Mouse (Mus musculus) intestine, postnatal 0 days (tissue): ENCODE data around the gene Epha4. TPM values are rescaled to one million over a fixed set of nuclear protein-coding genes. Genes with fewer than 3 reads are reported as not detected.

Experiments used
- ATAC-seq: fragments of 200-750 bp; cut with Nextera tagmentation; 2 replicates; pipeline ENCODE4 v1.8.0; 2017; ENCODE audit warnings: mild to moderate bottlenecking, moderate TSS enrichment, moderate library complexity
- H3K27ac ChIP-seq: fragments of 300-500 bp; sonication (generic); 2 replicates; pipeline ENCODE4 v1.5.1; 2014; ENCODE audit warnings: mild to moderate bottlenecking, low read depth, low read length, moderate library complexity
- H3K27me3 ChIP-seq: fragments of 300-500 bp; sonication (generic); replicated peaks from 2 replicates; pipeline ENCODE4 v1.6.1; 2014; ENCODE audit warnings: low read length, mixed read lengths; ENCODE audit not compliant: control insufficient read depth, insufficient read depth
- H3K36me3 ChIP-seq: fragments of 300-500 bp; sonication (generic); 2 replicates; pipeline ENCODE4 v1.6.1; 2014; ENCODE audit warnings: mild to moderate bottlenecking, moderate library complexity; ENCODE audit not compliant: control insufficient read depth, insufficient read depth
- H3K4me1 ChIP-seq: fragments of 300-500 bp; sonication (generic); replicated peaks from 2 replicates; pipeline ENCODE4 v1.6.1; 2014; ENCODE audit warnings: antibody characterized with exemption, low read length, mixed read lengths; ENCODE audit not compliant: control insufficient read depth, insufficient read depth
- H3K4me2 ChIP-seq: fragments of 300-500 bp; sonication (generic); replicated peaks from 2 replicates; pipeline ENCODE4 v1.6.1; 2014; ENCODE audit warnings: low read depth, mild to moderate bottlenecking, moderate library complexity
- H3K4me3 ChIP-seq: fragments of 300-500 bp; sonication (generic); 2 replicates; pipeline ENCODE4 v1.5.1; 2014; ENCODE audit warnings: low read depth, low read length
- H3K9ac ChIP-seq: fragments of 300-500 bp; sonication (generic); 2 replicates; pipeline ENCODE4 v1.6.1; 2014; ENCODE audit warnings: mild to moderate bottlenecking, low read depth, low read length
- H3K9me3 ChIP-seq: fragments of 300-500 bp; sonication (generic); 2 replicates; pipeline ENCODE4 v1.6.1; 2016; ENCODE audit warnings: mixed run types; ENCODE audit not compliant: control insufficient read depth
- CTCF ChIP-seq: sonication (generic); IDR thresholded peaks from 2 replicates; pipeline ENCODE4 v1.5.1; 2016; ENCODE audit warnings: low read depth, mild to moderate bottlenecking, control low read depth, antibody characterized with exemption, moderate library complexity
- WGBS: fragments of 180-500 bp; shearing (Covaris S2); extraction: QIAGEN DNeasy Blood & Tissue Kit; methylation state at CpG from one replicate; pipeline ENCODE4 v1.1.7; 2014; 5-methylcytosine and 5-hydroxymethylcytosine counted together
- microRNA-seq: library from miRNA; unstranded; fragments of <30 nt; microRNA quantifications from one replicate; pipeline ENCODE4, GENCODE M21; 2016
- polyA plus RNA-seq: library from polyadenylated mRNA; unstranded; fragments of >200 nt; fragmentation: Nextera tagmentation; extraction: Ambion mirVana; gene quantifications from 2 replicates; pipeline ENCODE4 v1.2.1, GENCODE M21; 2015

The Epha4 gene
- polyA plus RNA-seq, 1 experiment from 2014 or later: 1.5 TPM

DNA sequence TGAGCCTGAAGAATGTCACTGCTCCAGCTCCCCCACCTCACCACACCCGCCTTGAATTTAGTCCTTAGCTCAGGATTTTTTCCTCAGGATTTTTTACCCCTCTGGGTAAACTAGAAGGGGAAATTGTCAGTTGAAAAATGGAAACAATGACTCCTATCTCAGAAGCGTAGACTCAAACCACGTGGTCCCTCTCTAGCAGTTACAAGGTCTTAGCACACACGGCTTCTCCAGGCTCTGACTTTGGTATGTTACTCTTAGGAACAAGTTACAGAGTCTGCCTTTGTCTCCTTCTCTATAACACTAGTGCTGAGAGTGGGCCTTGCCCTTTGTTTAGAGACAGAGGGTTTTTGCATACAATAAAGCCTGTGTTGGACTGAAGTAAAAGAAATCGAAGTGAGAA lies 175.2 kb downstream of the Epha4 start:
- H3K9ac ChIP-seq: no peak overlapping the region
- no peaks in the 10 kb centered on the region for H3K9me3 ChIP-seq
- no peak overlapping the region for H3K27ac ChIP-seq
- TF ChIP-seq CTCF: no peak
- no peaks in the 10 kb centered on the region for H3K36me3 ChIP-seq
- 67% methylated on average over 5 of the region's 5 CpGs for WGBS
- H3K27me3 ChIP-seq: no peaks in the 10 kb centered on the region
- H3K4me1 ChIP-seq: no peaks in the 10 kb centered on the region
- no peak for ATAC-seq
- no peak overlapping the region for H3K4me3 ChIP-seq
- H3K4me2 ChIP-seq: no peak overlapping the region

DNA sequence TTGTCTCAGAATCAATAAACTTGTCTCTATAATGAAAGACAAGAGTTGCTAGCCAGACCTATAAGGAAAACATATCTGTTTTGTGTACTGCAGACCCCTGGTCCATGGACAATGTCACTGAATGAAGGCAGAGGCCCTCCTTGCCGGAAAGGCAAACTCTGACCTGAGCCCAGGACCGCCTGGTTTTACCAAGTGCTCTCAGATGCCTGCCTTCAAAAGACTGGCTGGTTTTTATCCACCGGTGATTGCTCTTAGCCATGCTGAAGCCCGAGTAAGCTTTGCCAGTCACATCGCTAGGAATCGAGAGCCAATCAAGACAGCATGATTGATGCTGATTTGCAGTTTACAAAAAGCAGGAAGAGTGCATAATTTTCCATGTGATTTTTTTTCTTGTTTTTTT lies 176.5 kb downstream of the Epha4 start:
- no peak for ATAC-seq
- Histone ChIP-seq H3K9me3 (no peaks in the 10 kb centered on the region), H3K9ac (no peak overlapping the region), H3K36me3 (no peaks in the 10 kb centered on the region), H3K4me3 (no peak overlapping the region), H3K4me1 (no peaks in the 10 kb centered on the region), H3K27ac (no peak overlapping the region), H3K4me2 (no peak overlapping the region), H3K27me3 (no peaks in the 10 kb centered on the region)
- 45% methylated on average over 6 of the region's 6 CpGs for WGBS
- TF ChIP-seq CTCF: no peak

DNA sequence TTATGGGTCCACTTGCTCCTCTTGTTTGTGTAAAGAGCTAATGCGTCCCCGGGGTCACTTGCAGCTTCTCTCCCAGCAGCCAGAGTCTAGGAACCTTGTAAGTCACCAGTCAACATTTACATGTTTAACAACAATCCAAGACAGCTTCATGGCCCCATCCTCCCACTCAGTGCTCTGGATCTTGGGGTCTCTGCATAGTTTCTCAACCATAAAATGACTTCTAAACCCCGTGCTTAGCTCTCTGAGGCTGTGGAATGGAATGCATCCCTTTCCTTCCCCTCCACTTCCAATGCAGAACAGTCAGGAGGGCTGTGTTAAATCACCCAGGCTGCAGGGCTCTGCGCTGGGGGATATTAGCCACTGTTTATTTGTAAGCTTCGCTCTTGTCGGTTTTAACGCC lies 178.0 kb downstream of the Epha4 start:
- Histone ChIP-seq H3K4me2 (no peak overlapping the region), H3K9me3 (no peaks in the 10 kb centered on the region), H3K4me1 (no peaks in the 10 kb centered on the region), H3K36me3 (no peaks in the 10 kb centered on the region), H3K27me3 (no peaks in the 10 kb centered on the region), H3K4me3 (no peak overlapping the region), H3K9ac (no peak overlapping the region), H3K27ac (no peak overlapping the region)
- no peak for ATAC-seq
- TF ChIP-seq CTCF: no peak
- 65% methylated on average over 7 of the region's 7 CpGs for WGBS

DNA sequence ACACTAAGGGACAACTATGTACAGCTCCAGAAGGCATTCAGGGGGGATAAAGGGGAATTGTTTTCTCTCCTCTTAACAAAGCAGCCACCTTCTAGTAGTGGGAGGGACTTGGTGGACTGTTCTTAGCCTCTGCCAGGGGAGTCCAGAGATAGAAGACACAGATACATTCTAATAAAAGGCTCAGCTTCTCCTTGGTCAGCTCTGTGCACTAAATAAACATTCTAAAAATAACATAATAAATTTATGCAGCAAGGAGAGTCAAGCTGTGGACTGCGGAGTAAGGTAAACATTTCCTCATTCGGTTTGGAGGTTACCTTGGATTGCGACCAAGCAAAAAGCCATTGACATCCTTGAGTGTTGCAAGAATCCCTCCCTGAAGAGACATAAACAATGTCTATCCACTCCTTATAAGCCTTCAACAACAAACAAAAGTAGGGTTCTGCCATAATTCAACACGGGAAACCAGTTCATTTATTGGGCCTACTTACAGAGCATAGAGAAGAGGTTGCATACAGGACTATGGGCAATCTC lies 196.2 kb downstream of the Epha4 start:
- no peak overlapping the region for H3K27ac ChIP-seq
- no peak for TF ChIP-seq CTCF
- no peaks in the 10 kb centered on the region for H3K27me3 ChIP-seq
- ATAC-seq: no peak; the same call in 1 of the 2 replicates
- H3K9me3 ChIP-seq: no peaks in the 10 kb centered on the region
- WGBS: 38% methylated on average over 4 of the region's 4 CpGs
- H3K4me3 ChIP-seq: no peak overlapping the region
- no peak overlapping the region for H3K4me2 ChIP-seq
- no peaks in the 10 kb centered on the region for H3K36me3 ChIP-seq
- no peaks in the 10 kb centered on the region for H3K4me1 ChIP-seq
- no peak overlapping the region for H3K9ac ChIP-seq

Small RNAs within 50 kb of the gene (microRNA-seq; reads per million reads assigned to microRNA genes)
- not detected for gene Mir6352
